Mouse (Mus musculus) E14TG2a.4 (cell line): Measurements from ENCODE around the gene Defb29.

ENCODE experiments used
- CTCF ChIP-seq: conservative IDR thresholded peaks from 2 replicates; pipeline ENCODE4 v1.5.1; 2014; ENCODE audit warnings: low read length
- NANOG ChIP-seq: IDR thresholded peaks from 2 replicates; pipeline ENCODE4 v1.6.1; 2014; ENCODE audit warnings: borderline replicate concordance, low read length, mixed read lengths

DNA sequence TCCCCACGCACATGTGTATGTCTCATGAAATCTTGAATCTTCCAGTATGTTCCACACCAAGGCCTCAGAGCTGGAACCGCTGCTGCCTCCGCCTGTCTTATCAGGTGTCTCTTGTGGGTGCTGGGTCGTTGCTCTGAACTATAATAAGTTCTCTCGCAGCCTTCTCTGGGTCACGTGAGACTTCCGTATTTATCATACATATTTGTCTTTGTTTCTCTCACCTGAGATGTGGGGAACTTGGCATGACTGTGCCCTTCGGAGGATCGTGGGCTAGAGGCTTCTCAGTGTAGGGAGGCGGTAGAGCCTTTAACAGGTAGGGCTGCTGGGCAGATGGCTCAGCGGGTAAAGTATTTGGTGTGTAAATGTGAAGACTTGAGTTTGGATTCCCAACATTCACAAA, 40.7 kb upstream of the Defb29 start:
- TF ChIP-seq CTCF (no peak), NANOG (no peak)
